Mouse (Mus musculus) thymus, adult 2 months (tissue): ENCODE results near the gene Wnt3.

Experiments
- CTCF ChIP-seq: fragments of 200-500 bp; IDR thresholded peaks from 2 replicates; pipeline ENCODE4 v1.5.1; 2012; ENCODE audit warnings: mild to moderate bottlenecking, control low read depth, low read length, moderate library complexity, borderline replicate concordance; ENCODE audit not compliant: control insufficient read depth, poor library complexity, insufficient read depth; ENCODE audit errors: extremely low read depth
- POLR2A ChIP-seq: fragments of 200-500 bp; IDR thresholded peaks from 2 replicates; pipeline ENCODE4 v1.6.1; 2012; ENCODE audit warnings: mild to moderate bottlenecking, low read length, control low read depth, moderate library complexity; ENCODE audit not compliant: control insufficient read depth, poor library complexity, insufficient read depth; ENCODE audit errors: extremely low read depth

DNA sequence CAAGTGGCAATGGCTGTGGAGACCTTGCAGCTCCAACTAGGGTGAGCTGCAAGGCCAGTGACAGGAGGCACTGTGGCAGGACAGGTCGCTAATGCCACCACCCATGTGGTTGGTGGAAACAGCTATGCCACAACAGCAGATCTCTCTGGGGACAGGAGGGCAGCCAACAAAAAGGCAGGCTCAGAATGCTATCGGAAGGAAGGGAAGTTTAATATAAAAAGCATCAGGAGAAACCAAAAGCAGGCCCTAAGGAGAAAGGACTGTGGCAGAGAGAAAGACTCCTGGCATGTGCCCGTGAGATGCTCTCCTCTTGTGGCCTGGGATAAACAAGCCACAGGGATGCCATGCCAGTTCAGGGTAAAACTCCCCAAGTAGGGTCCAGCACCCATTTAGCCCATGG lies 57.8 kb downstream of the Wnt3 start:
- no peak for TF ChIP-seq CTCF
- TF ChIP-seq POLR2A, result no peak
